Mouse (Mus musculus): Measurements from ENCODE around the gene Coq2.

GRCm38 (mm10) chr5:100663011-100663410 lies 11.9 kb downstream of the Coq2 start:
- TF ChIP-seq POLR2A (IDR thresholded peaks at IDR 0.05; ENCODE audit: insufficient read length, low read depth) (no peak), TCF12 (IDR thresholded peaks at IDR 0.05; ENCODE audit: insufficient read depth, poor library complexity, severe bottlenecking) (no peak), CEBPB (IDR thresholded peaks at IDR 0.05; ENCODE audit: insufficient read depth, poor library complexity, severe bottlenecking) (no peak), MYOD1 (IDR thresholded peaks at IDR 0.05; ENCODE audit: control insufficient read depth in 1 of 3, insufficient read length in 2 of 3, low read depth in 2 of 3) (no peak), MAX (IDR thresholded peaks at IDR 0.05; ENCODE audit: low read depth) (no peak), USF1 (IDR thresholded peaks at IDR 0.05; ENCODE audit: low read depth) (no peak), POLR2AphosphoS2 (IDR thresholded peaks at IDR 0.05; ENCODE audit: insufficient read length, low read depth) (no peak), E2F4 (IDR thresholded peaks at IDR 0.05; ENCODE audit: insufficient read depth) (no peak), MYOG (IDR thresholded peaks at IDR 0.05; ENCODE audit: control insufficient read depth in 1 of 3, insufficient read depth in 1 of 3, insufficient read length in 2 of 3, low read depth in 2 of 3) (no peak), SRF (IDR thresholded peaks at IDR 0.05; ENCODE audit: control insufficient read depth, insufficient read length, low read depth) (no peak)
